Mouse (Mus musculus): ENCODE results near the gene Dock9.
"Not testable (repeated sequence)": the region's sequence is repeated elsewhere in the genome, so short reads cannot be mapped to it uniquely, and the experiment has no call there.

The Dock9 gene

GRCm38 (mm10) chr14:121705644-121706043 is 92.0 kb downstream of the Dock9 start:
- DNase-seq (ENCODE audit: low spot score in 2 of 2): no peak

GRCm38 (mm10) chr14:121702534-121702933 is 95.1 kb downstream of the Dock9 start:
- DNase-seq (ENCODE audit: low spot score in 2 of 2): no peak

- no peak for DNase-seq (ENCODE audit: low spot score in 2 of 2)
Measured at GRCm38 (mm10) chr14:121700013-121700412, 97.6 kb downstream of the Dock9 start.

GRCm38 (mm10) chr14:121698620-121698950 is 99.1 kb downstream of the Dock9 start:
- DNase-seq (ENCODE audit: low spot score in 2 of 2): no peak

GRCm38 (mm10) chr14:121697709-121698619 is 99.7 kb downstream of the Dock9 start:
- peak; percentile 45 to 54 for DNase-seq (ENCODE audit: low spot score in 2 of 2)

- DNase-seq (ENCODE audit: low spot score in 2 of 2): no peak
Measured at GRCm38 (mm10) chr14:121697143-121697680, 100.4 kb downstream of the Dock9 start.

- no peak for DNase-seq (ENCODE audit: low spot score in 2 of 2)
Measured at GRCm38 (mm10) chr14:121696429-121697118, 101.1 kb downstream of the Dock9 start.

GRCm38 (mm10) chr14:121694706-121695105 is 102.9 kb downstream of the Dock9 start:
- no peak for DNase-seq (ENCODE audit: low spot score in 2 of 2)

GRCm38 (mm10) chr14:121693991-121694594 is 103.5 kb downstream of the Dock9 start:
- DNase-seq (ENCODE audit: low spot score in 2 of 2): no peak

GRCm38 (mm10) chr14:121689649-121690048 is 108.0 kb downstream of the Dock9 start:
- DNase-seq (ENCODE audit: low spot score in 2 of 2): not testable (repeated sequence)

- DNase-seq (ENCODE audit: low spot score in 2 of 2): no peak
Measured at GRCm38 (mm10) chr14:121688175-121688574, 109.5 kb downstream of the Dock9 start.

- DNase-seq (ENCODE audit: low spot score in 2 of 2): no peak
Measured at GRCm38 (mm10) chr14:121687274-121687673, 110.4 kb downstream of the Dock9 start.

GRCm38 (mm10) chr14:121678913-121679312 is 118.7 kb downstream of the Dock9 start:
- no peak for DNase-seq (ENCODE audit: low spot score in 2 of 2)

- DNase-seq (ENCODE audit: low spot score in 2 of 2): no peak
Measured at GRCm38 (mm10) chr14:121678445-121678844, 119.2 kb downstream of the Dock9 start.

GRCm38 (mm10) chr14:121676596-121677330 is 120.9 kb downstream of the Dock9 start:
- no peak for DNase-seq (ENCODE audit: low spot score in 2 of 2)

- no peak for DNase-seq (ENCODE audit: low spot score in 2 of 2)
Measured at GRCm38 (mm10) chr14:121676121-121676591, 121.5 kb downstream of the Dock9 start.

GRCm38 (mm10) chr14:121675579-121675978 is 122.1 kb downstream of the Dock9 start:
- DNase-seq (ENCODE audit: low spot score in 2 of 2): no peak

- no peak for DNase-seq (ENCODE audit: low spot score in 2 of 2)
Measured at GRCm38 (mm10) chr14:121675146-121675545, 122.5 kb downstream of the Dock9 start.

GRCm38 (mm10) chr14:121670016-121670415 is 127.6 kb downstream of the Dock9 start:
- no peak for DNase-seq (ENCODE audit: low spot score in 2 of 2)

- no peak for DNase-seq (ENCODE audit: low spot score in 2 of 2)
Measured at GRCm38 (mm10) chr14:121666641-121667274, 130.9 kb downstream of the Dock9 start.

GRCm38 (mm10) chr14:121665693-121666273 is 131.9 kb downstream of the Dock9 start:
- DNase-seq (ENCODE audit: low spot score in 2 of 2): no peak

Data from right cerebral cortex, postnatal 10 days (tissue).